Comparison of ENCODE assay signal across 7 mouse cellular contexts in the genomic region with DNA sequence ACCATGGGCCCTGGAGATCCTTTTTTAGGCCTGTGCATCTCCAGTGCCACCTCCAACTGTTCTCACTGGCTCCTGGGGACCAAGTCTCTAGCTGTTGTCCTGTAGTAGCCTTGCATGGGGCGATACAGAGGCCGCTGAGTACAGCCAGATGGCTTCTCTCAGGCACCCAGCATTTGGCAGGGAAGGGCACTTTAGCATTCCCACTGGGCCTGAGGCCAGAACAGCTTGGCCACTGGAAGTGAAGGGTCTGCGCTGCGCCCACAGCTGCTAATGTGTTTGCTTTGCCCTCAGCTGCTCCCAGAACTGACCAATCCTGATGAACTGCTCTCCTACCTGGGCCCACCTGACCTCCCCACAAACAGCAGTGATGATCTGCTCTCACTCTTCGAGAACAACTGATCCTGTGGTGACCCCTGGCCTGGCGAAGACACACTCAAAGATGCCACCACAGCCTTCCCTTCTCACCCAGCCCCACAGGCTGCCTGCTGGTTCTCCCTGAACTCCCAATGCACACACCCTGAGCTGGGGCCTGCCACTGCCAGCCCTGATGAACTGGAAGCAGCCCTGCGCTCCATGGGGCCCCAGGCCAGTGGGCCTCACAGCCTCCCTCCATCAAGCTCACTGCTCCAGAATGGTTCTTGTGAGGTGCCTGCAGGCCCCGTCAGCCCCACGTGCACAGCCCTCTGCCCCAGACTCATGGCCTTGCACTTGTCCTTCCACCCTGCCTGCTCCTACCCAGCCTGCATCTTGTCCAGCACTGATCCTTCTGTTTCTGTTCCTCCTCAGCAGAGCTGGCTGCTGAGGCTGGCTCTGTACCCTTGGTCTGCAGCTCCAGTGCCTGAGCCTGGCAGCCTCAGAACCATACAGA. TPM values are rescaled to one million over a fixed set of nuclear protein-coding genes. Genes with fewer than 3 reads are reported as not detected.
DNase-seq lines count a peak whose midpoint lies in the region; ATAC-seq and TF ChIP-seq lines count a peak whose summit lies in the region.

No protein-coding gene starts in this region.

- 0 out of 2 replicates have a peak overlapping the region, but pooled peaks have one; percentile 12 for H3K27ac ChIP-seq in liver, adult 2 months (replicated peaks; ENCODE audit: insufficient read depth, low read depth, low read length)
- H3K27ac ChIP-seq in liver, embryonic 11.5 days (ENCODE audit: low read depth, low read length), result no peak overlapping the region
- peak overlapping the region; percentile 77 for H3K27ac ChIP-seq in cortical plate, adult 2 months (ENCODE audit: insufficient read depth, low read length)

- H3K27me3 ChIP-seq in liver, adult 2 months (ENCODE audit: control insufficient read depth, insufficient read depth, low read length), result no peaks in the 10 kb centered on the region
- H3K27me3 ChIP-seq in liver, embryonic 11.5 days (replicated peaks; ENCODE audit: control insufficient read depth, insufficient read depth, low read length), result no peaks in the 10 kb centered on the region

- DNase-seq in liver, adult 2 months (ENCODE audit: extremely low read depth, low read depth, low spot score), result no peak
- no peak for DNase-seq in liver, embryonic 11.5 days (ENCODE audit: low spot score)
- peak; percentile 76 to 81 for DNase-seq in heart, postnatal 10 days
- peak; percentile 85 for DNase-seq in lung, postnatal 10 days
- no peak for DNase-seq in urinary bladder, adult 18-20 months (ENCODE audit: low spot score in 2 of 2)
- DNase-seq in liver, result no peak

- TF ChIP-seq POLR2A in liver, adult 2 months (IDR thresholded peaks at IDR 0.05; ENCODE audit: extremely low read depth, insufficient read depth, low read length), result no peak
- no peak for TF ChIP-seq POLR2A in cortical plate, adult 2 months (IDR thresholded peaks at IDR 0.05; ENCODE audit: extremely low read depth, insufficient read depth, low read length)

- H3K79me2 ChIP-seq in liver, adult 2 months (ENCODE audit: control insufficient read depth, insufficient read depth, low read length), result no peaks in the 10 kb centered on the region

- ATAC-seq in liver, embryonic 11.5 days (replicated peaks; ENCODE audit: low FRiP score), result no peak

- 86% methylated on average over 9 of the region's 9 CpGs for WGBS in liver, adult 2 months
- WGBS in liver, embryonic 11.5 days, result 89% methylated on average over 9 of the region's 9 CpGs

- intact Hi-C loops in heart, postnatal 10 days (cut with DNase I), result no loop called here

- H3K4me3 ChIP-seq in liver, adult 2 months (ENCODE audit: insufficient read depth, low read depth, low read length), result no peak overlapping the region
- no peak overlapping the region for H3K4me3 ChIP-seq in liver, embryonic 11.5 days (ENCODE audit: low read depth, low read length)
- no peak overlapping the region for H3K4me3 ChIP-seq in cortical plate, adult 2 months (ENCODE audit: insufficient read depth, low read length)

- peaks cover 9% of the 10 kb centered on the region; the same call in 1 of the 2 replicates for H3K36me3 ChIP-seq in liver, adult 2 months (ENCODE audit: control insufficient read depth, insufficient read depth, low read length)
- peaks cover 49% of the 10 kb centered on the region for H3K36me3 ChIP-seq in liver, embryonic 11.5 days (ENCODE audit: control insufficient read depth, insufficient read depth, low read length)

- H3K4me2 ChIP-seq in liver, embryonic 11.5 days, result no peak overlapping the region

- no peak overlapping the region for H3K9ac ChIP-seq in liver, adult 2 months (ENCODE audit: low read depth, low read length)
- H3K9ac ChIP-seq in liver, embryonic 11.5 days (ENCODE audit: low read depth, low read length), result no peak overlapping the region

- H3K4me1 ChIP-seq in liver, adult 2 months (ENCODE audit: control insufficient read depth, insufficient read depth, low read length), result no peaks in the 10 kb centered on the region
- H3K4me1 ChIP-seq in liver, embryonic 11.5 days (replicated peaks; ENCODE audit: control insufficient read depth, insufficient read depth, low read length), result peaks cover 11% of the 10 kb centered on the region
- H3K4me1 ChIP-seq in cortical plate, adult 2 months (ENCODE audit: control insufficient read depth, insufficient read depth, low read length), result peaks cover 13% of the 10 kb centered on the region

- H3K9me3 ChIP-seq in liver, embryonic 11.5 days (ENCODE audit: control insufficient read depth, low read length), result no peaks in the 10 kb centered on the region

- TF ChIP-seq CTCF in liver, adult 2 months (IDR thresholded peaks at IDR 0.05; ENCODE audit: low read depth, low read length), result no peak
- no peak for TF ChIP-seq CTCF in cortical plate, adult 2 months (IDR thresholded peaks at IDR 0.05; ENCODE audit: extremely low read depth, insufficient read depth, low read length)

RNA-seq across cellular contexts. Expression of gene Ppia, which starts 10.3 kb away (rescaled TPM):
- 1,424 and 1,884 TPM in 2 replicates for total RNA-seq in liver, adult 2 months (2014; rRNA removed)
- 454 and 472 TPM in 2 replicates for polyA plus RNA-seq in liver, adult 2 months (2012; rRNA removed)
- polyA plus RNA-seq in liver, embryonic 11.5 days (2014; fragmentation: Nextera tagmentation; extraction: Ambion mirVana), result 5,363 and 5,401 TPM in 2 replicates
- 2,439 and 2,636 TPM in 2 replicates for polyA plus RNA-seq in cortical plate, adult 2 months (2012; rRNA removed)
- 100 to 1,000 TPM; 943 to 992 TPM for total RNA-seq in heart, postnatal 10 days (2021)

RNA-seq across cellular contexts. Expression of gene Zmiz2, which starts 16.1 kb away (rescaled TPM):
- total RNA-seq in liver, adult 2 months (2014; rRNA removed), result 3.0 and 4.4 TPM in 2 replicates
- polyA plus RNA-seq in liver, adult 2 months (2012; rRNA removed), result 14.7 and 15.2 TPM in 2 replicates
- 11.5 and 12.7 TPM in 2 replicates for polyA plus RNA-seq in liver, embryonic 11.5 days (2014; fragmentation: Nextera tagmentation; extraction: Ambion mirVana)
- 105 and 108 TPM in 2 replicates for polyA plus RNA-seq in cortical plate, adult 2 months (2012; rRNA removed)
- total RNA-seq in heart, postnatal 10 days (2021), result 10 to 100 TPM; 43.2 to 44.3 TPM

RNA-seq across cellular contexts. Expression of gene H2afv, which starts 39.3 kb away (rescaled TPM):
- 35.8 and 44.4 TPM in 2 replicates for total RNA-seq in liver, adult 2 months (2014; rRNA removed)
- 30.9 and 31.1 TPM in 2 replicates for polyA plus RNA-seq in liver, adult 2 months (2012; rRNA removed)
- polyA plus RNA-seq in liver, embryonic 11.5 days (2014; fragmentation: Nextera tagmentation; extraction: Ambion mirVana), result 242 and 254 TPM in 2 replicates
- 81.7 and 83.3 TPM in 2 replicates for polyA plus RNA-seq in cortical plate, adult 2 months (2012; rRNA removed)
- 10 to 100 TPM; 73.1 to 82.9 TPM for total RNA-seq in heart, postnatal 10 days (2021)

Comparison
In these comparisons a context has a peak if more than half of its experiments do, and no peak if none do; other contexts are left out.
1. DNase-seq: peak in heart, postnatal 10 days (2 of 2) and lung, postnatal 10 days (single experiment); none in liver, adult 2 months (single experiment), liver, embryonic 11.5 days (single experiment), urinary bladder, adult 18-20 months (0 of 2) and liver (single experiment).